Mouse (Mus musculus) kidney, adult 2 months (tissue): ENCODE results near the gene Cnga1.

Experiments
- CTCF ChIP-seq: fragments of 200-500 bp; conservative IDR thresholded peaks from 2 replicates; pipeline ENCODE4 v1.5.1; 2011; ENCODE audit warnings: low read depth, mild to moderate bottlenecking, control low read depth, low read length, moderate library complexity, mixed read lengths; ENCODE audit not compliant: insufficient read depth, insufficient read length
- POLR2A ChIP-seq: fragments of 200-500 bp; IDR thresholded peaks from one replicate; pipeline ENCODE4 v1.6.1; 2011; ENCODE audit warnings: low read depth, low read length, control low read depth

DNA sequence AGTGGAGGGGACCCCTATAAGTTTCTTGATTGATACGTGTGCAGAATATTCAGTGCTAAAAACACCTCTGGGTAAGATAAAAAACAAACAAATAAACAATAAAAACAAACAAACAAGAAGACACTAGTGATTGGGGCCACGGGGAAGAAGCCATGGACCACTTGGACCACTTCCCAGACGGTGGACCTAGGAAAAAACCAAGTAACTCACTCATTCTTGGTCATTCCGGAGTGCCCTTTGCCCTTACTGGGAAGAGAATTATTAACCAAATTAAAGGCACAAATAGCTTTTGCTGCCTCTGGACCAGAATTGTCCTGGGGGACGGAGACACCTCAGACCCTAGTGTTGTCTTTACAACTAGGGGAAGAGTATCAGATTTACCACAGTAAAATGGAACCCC lies 78.5 kb downstream of the Cnga1 start:
- TF ChIP-seq CTCF (no peak), POLR2A (no peak)
